Mouse (Mus musculus) lung, adult 2 months (tissue): ENCODE data around the gene Dydc1. TPM values are rescaled to one million over a fixed set of nuclear protein-coding genes. Genes with fewer than 3 reads are reported as not detected.
"Not testable (repeated sequence)": the region's sequence is repeated elsewhere in the genome, so short reads cannot be mapped to it uniquely, and the experiment has no call there.

Source experiments
- DNase-seq: peaks from one replicate; pipeline ENCODE4 v3.0.0; 2022
- H3K4me1 ChIP-seq: fragments of 200-500 bp; 2 replicates; pipeline ENCODE4 v1.6.1; 2011; ENCODE audit warnings: low read length; ENCODE audit not compliant: control insufficient read depth, insufficient read depth
- H3K4me3 ChIP-seq: fragments of 200-500 bp; replicated peaks from 2 replicates; pipeline ENCODE3; 2011; ENCODE audit warnings: low read depth, mild to moderate bottlenecking, control low read depth, low read length; ENCODE audit errors: extremely low read depth
- CTCF ChIP-seq: fragments of 200-500 bp; IDR thresholded peaks from 2 replicates; pipeline ENCODE4 v1.5.1; 2011; ENCODE audit warnings: mild to moderate bottlenecking, low read length, control low read depth; ENCODE audit not compliant: insufficient read depth
- POLR2A ChIP-seq: fragments of 200-500 bp; IDR thresholded peaks from 2 replicates; pipeline ENCODE4 v1.6.1; 2011; ENCODE audit warnings: low read depth, mild to moderate bottlenecking, control low read depth, low read length, borderline replicate concordance; ENCODE audit errors: extremely low read depth
- WGBS: fragments of 180-500 bp; shearing (Covaris S2); methylation state at CpG from one replicate; pipeline ENCODE4 v1.1.7; 2018; 5-methylcytosine and 5-hydroxymethylcytosine counted together
- polyA plus RNA-seq: library from polyadenylated mRNA; depleted of rRNA; stranded (reverse); fragments of >200 nt; gene quantifications from 2 replicates; pipeline ENCODE4 v1.2.3, GENCODE M21; 2012

The Dydc1 gene
- polyA plus RNA-seq, 1 experiment: 0.19 TPM

- no peaks in the 10 kb centered on the region for H3K4me1 ChIP-seq
- no peak for TF ChIP-seq CTCF
- no peak for TF ChIP-seq POLR2A
- WGBS: 56% methylated on average over 6 of the region's 6 CpGs
- no peak overlapping the region for H3K4me3 ChIP-seq
- DNase-seq: no peak
Measured at GRCm38 (mm10) chr14:41050471-41050870, 22.2 kb upstream of the Dydc1 start.

- no peak for TF ChIP-seq POLR2A
- TF ChIP-seq CTCF: 0 out of 2 replicates have a peak, but pooled peaks have one; percentile 17
- Histone ChIP-seq H3K4me3 (no peak overlapping the region), H3K4me1 (no peaks in the 10 kb centered on the region)
- 68% methylated on average over 5 of the region's 5 CpGs for WGBS
- no peak for DNase-seq
Measured at GRCm38 (mm10) chr14:41052481-41052880, 20.2 kb upstream of the Dydc1 start.

GRCm38 (mm10) chr14:41053190-41053589, 19.5 kb upstream of the Dydc1 start:
- H3K4me3 ChIP-seq, DNase-seq, H3K4me1 ChIP-seq: not testable (repeated sequence)
- WGBS: 27% methylated on average over 3 of the region's 4 CpGs

GRCm38 (mm10) chr14:41065168-41065567, 7.5 kb upstream of the Dydc1 start:
- WGBS: 37% methylated on average over 2 of the region's 2 CpGs
- TF ChIP-seq POLR2A: no peak
- no peak for TF ChIP-seq CTCF
- no peaks in the 10 kb centered on the region for H3K4me1 ChIP-seq
- no peak for DNase-seq
- no peak overlapping the region for H3K4me3 ChIP-seq

GRCm38 (mm10) chr14:41066416-41066815, 6.3 kb upstream of the Dydc1 start:
- H3K4me1 ChIP-seq: no peaks in the 10 kb centered on the region
- DNase-seq: no peak
- 16% methylated on average over 1 of the region's 1 CpGs for WGBS
- no peak for TF ChIP-seq POLR2A
- H3K4me3 ChIP-seq: no peak overlapping the region

- no peak for DNase-seq
- H3K4me1 ChIP-seq: peaks cover 3% of the 10 kb centered on the region; the same call in 1 of the 2 replicates
Measured at GRCm38 (mm10) chr14:41069108-41069507, 3.6 kb upstream of the Dydc1 start, which contains the start of gene Dydc2. Gene Dydc2 (minus strand): TSS chr14:41069208.

GRCm38 (mm10) chr14:41070343-41070742, 2.4 kb upstream of the Dydc1 start:
- peaks cover 3% of the 10 kb centered on the region; the same call in 1 of the 2 replicates for H3K4me1 ChIP-seq
- 72% methylated on average over 3 of the region's 3 CpGs for whole genome bisulfite sequencing
- TF ChIP-seq CTCF: no peak
- TF ChIP-seq POLR2A: no peak
- no peak for DNase-seq
- H3K4me3 ChIP-seq: no peak overlapping the region

More at GRCm38 (mm10) chr14:41069108-41069507, 3.6 kb upstream of the Dydc1 start, which contains the start of gene Dydc2:
- TF ChIP-seq CTCF (no peak), POLR2A (no peak)
- no peak within 1 kb of the TSS for H3K4me3 ChIP-seq

GRCm38 (mm10) chr14:41072944-41073275, 199 bp downstream of the Dydc1 start:
- DNase-seq: no peak
- 1% methylated on average over 8 of the region's 8 CpGs for WGBS
- TF ChIP-seq CTCF (no peak), POLR2A (no peak)
- H3K4me1 ChIP-seq: peaks cover 3% of the 10 kb centered on the region; the same call in 1 of the 2 replicates
- peak overlapping the region; percentile 27 for H3K4me3 ChIP-seq

GRCm38 (mm10) chr14:41082408-41082807, 9.7 kb downstream of the Dydc1 start:
- no peaks in the 10 kb centered on the region for H3K4me1 ChIP-seq
- WGBS: 79% methylated on average over 2 of the region's 2 CpGs
- no peak for DNase-seq
- H3K4me3 ChIP-seq: no peak overlapping the region
- TF ChIP-seq CTCF (no peak), POLR2A (no peak)

GRCm38 (mm10) chr14:41087509-41087908, 14.8 kb downstream of the Dydc1 start:
- 84% methylated on average over 1 of the region's 1 CpGs for WGBS
- no peak overlapping the region for H3K4me3 ChIP-seq
- no peak for TF ChIP-seq POLR2A
- peak; percentile 41; the same call in 1 of the 2 replicates for TF ChIP-seq CTCF
- DNase-seq: peak; percentile 17
- H3K4me1 ChIP-seq: no peaks in the 10 kb centered on the region
